Mouse (Mus musculus): ENCODE results near the gene Vmn1r71.
"Not testable (repeated sequence)": the region's sequence is repeated elsewhere in the genome, so short reads cannot be mapped to it uniquely, and the experiment has no call there.

Vmn1r71 gene

GRCm38 (mm10) chr7:10754264-10754663 is at the start of gene Vmn1r71:
Vmn1r71 (minus strand) TSS chr7:10754364.
- DNase-seq, result no peak

- not testable (repeated sequence) for DNase-seq
Measured at GRCm38 (mm10) chr7:10757551-10757950, 3.4 kb upstream of the Vmn1r71 start.
